Mouse (Mus musculus) ES-Bruce4 (cell line): ENCODE results near the gene Kcnd2. TPM values are rescaled to one million over a fixed set of nuclear protein-coding genes. Genes with fewer than 3 reads are reported as not detected.

Experiments used
- H3K27ac ChIP-seq: 2 replicates; pipeline ENCODE4 v1.5.1; 2012; ENCODE audit warnings: low read length, inconsistent platforms; ENCODE audit not compliant: insufficient read depth
- H3K27me3 ChIP-seq: 2 replicates; pipeline ENCODE4 v1.6.1; 2012; ENCODE audit warnings: mild to moderate bottlenecking, low read length, inconsistent platforms; ENCODE audit not compliant: control insufficient read depth, poor library complexity, insufficient read depth, severe bottlenecking
- H3K36me3 ChIP-seq: 2 replicates; pipeline ENCODE4 v1.6.1; 2012; ENCODE audit warnings: inconsistent platforms, mild to moderate bottlenecking, low read length, moderate library complexity; ENCODE audit not compliant: control insufficient read depth, poor library complexity, insufficient read depth, severe bottlenecking
- H3K4me1 ChIP-seq: one replicate; pipeline ENCODE4 v1.8.1; 2011; ENCODE audit warnings: low read length; ENCODE audit not compliant: control insufficient read depth, insufficient read depth
- H3K4me3 ChIP-seq: 2 replicates; pipeline ENCODE4 v1.5.1; 2011; ENCODE audit warnings: low read depth, mild to moderate bottlenecking, low read length
- H3K9ac ChIP-seq: 2 replicates; pipeline ENCODE4 v1.6.1; 2012; ENCODE audit warnings: low read depth, mild to moderate bottlenecking, inconsistent platforms; ENCODE audit not compliant: poor library complexity, severe bottlenecking
- H3K9me3 ChIP-seq: replicated peaks from 2 replicates; pipeline ENCODE4 v1.6.1; 2012; ENCODE audit warnings: mild to moderate bottlenecking, low read length, inconsistent platforms; ENCODE audit not compliant: control insufficient read depth, poor library complexity, insufficient read depth, severe bottlenecking
- CTCF ChIP-seq: IDR thresholded peaks from one replicate; pipeline ENCODE4 v1.8.1; 2011; ENCODE audit warnings: low read depth, low read length
- EP300 ChIP-seq: IDR thresholded peaks from 2 replicates; pipeline ENCODE4 v1.6.1; 2011; ENCODE audit warnings: low read depth, low read length; ENCODE audit not compliant: insufficient read depth
- POLR2A ChIP-seq: IDR thresholded peaks from one replicate; pipeline ENCODE4 v1.8.1; 2011; ENCODE audit warnings: low read length; ENCODE audit not compliant: insufficient read depth
- polyA plus RNA-seq: library from polyadenylated mRNA; stranded (reverse); fragments of >200 nt; gene quantifications from 2 replicates; pipeline ENCODE4 v1.2.4, GENCODE M21; 2011; ENCODE audit warnings: low read depth; ENCODE audit not compliant: missing spikeins, insufficient read depth, insufficient read length

Gene Kcnd2
- polyA plus RNA-seq, 1 experiment: not detected

- Histone ChIP-seq H3K9ac (no peak overlapping the region), H3K36me3 (no peaks in the 10 kb centered on the region), H3K27me3 (no peaks in the 10 kb centered on the region), H3K4me1 (no peaks in the 10 kb centered on the region), H3K4me3 (no peak overlapping the region), H3K27ac (no peak overlapping the region), H3K9me3 (no peaks in the 10 kb centered on the region)
- TF ChIP-seq CTCF (no peak), EP300 (no peak), POLR2A (no peak)
Measured at GRCm38 (mm10) chr6:21686388-21686787, 471.1 kb downstream of the Kcnd2 start.

GRCm38 (mm10) chr6:21692861-21693350 lies 477.6 kb downstream of the Kcnd2 start:
- no peak overlapping the region for H3K27ac ChIP-seq
- TF ChIP-seq CTCF: no peak
- TF ChIP-seq POLR2A: no peak
- TF ChIP-seq EP300: no peak
- H3K4me3 ChIP-seq: no peak overlapping the region
- no peaks in the 10 kb centered on the region for H3K4me1 ChIP-seq
- no peak overlapping the region for H3K9ac ChIP-seq
- H3K27me3 ChIP-seq: no peaks in the 10 kb centered on the region
- H3K9me3 ChIP-seq: no peaks in the 10 kb centered on the region
- no peaks in the 10 kb centered on the region for H3K36me3 ChIP-seq

GRCm38 (mm10) chr6:21697641-21698040 lies 482.3 kb downstream of the Kcnd2 start:
- H3K4me3 ChIP-seq: no peak overlapping the region
- H3K27ac ChIP-seq: no peak overlapping the region
- TF ChIP-seq CTCF (no peak), POLR2A (no peak), EP300 (no peak)
- H3K36me3 ChIP-seq: no peaks in the 10 kb centered on the region
- no peaks in the 10 kb centered on the region for H3K4me1 ChIP-seq
- no peaks in the 10 kb centered on the region for H3K9me3 ChIP-seq
- no peak overlapping the region for H3K9ac ChIP-seq
- no peaks in the 10 kb centered on the region for H3K27me3 ChIP-seq

GRCm38 (mm10) chr6:21701131-21701530 lies 485.8 kb downstream of the Kcnd2 start:
- Histone ChIP-seq H3K4me1 (no peaks in the 10 kb centered on the region), H3K9ac (no peak overlapping the region), H3K4me3 (no peak overlapping the region), H3K27me3 (no peaks in the 10 kb centered on the region), H3K36me3 (no peaks in the 10 kb centered on the region), H3K9me3 (no peaks in the 10 kb centered on the region), H3K27ac (no peak overlapping the region)
- TF ChIP-seq EP300 (no peak), CTCF (no peak), POLR2A (no peak)

- Histone ChIP-seq H3K4me1 (no peaks in the 10 kb centered on the region), H3K9ac (no peak overlapping the region), H3K9me3 (no peaks in the 10 kb centered on the region), H3K4me3 (no peak overlapping the region), H3K27ac (no peak overlapping the region), H3K36me3 (no peaks in the 10 kb centered on the region), H3K27me3 (no peaks in the 10 kb centered on the region)
- TF ChIP-seq CTCF (no peak), POLR2A (no peak), EP300 (no peak)
Measured at GRCm38 (mm10) chr6:21709228-21709627, 493.9 kb downstream of the Kcnd2 start.

GRCm38 (mm10) chr6:21719121-21719520 lies 503.8 kb downstream of the Kcnd2 start:
- H3K9ac ChIP-seq: no peak overlapping the region
- no peaks in the 10 kb centered on the region for H3K9me3 ChIP-seq
- H3K4me3 ChIP-seq: no peak overlapping the region
- no peaks in the 10 kb centered on the region for H3K4me1 ChIP-seq
- no peaks in the 10 kb centered on the region for H3K27me3 ChIP-seq
- TF ChIP-seq POLR2A: no peak
- TF ChIP-seq EP300: no peak
- TF ChIP-seq CTCF: no peak
- no peaks in the 10 kb centered on the region for H3K36me3 ChIP-seq
- no peak overlapping the region for H3K27ac ChIP-seq
